Mouse (Mus musculus) Patski (cell line): ENCODE measurements around the gene Fgf10. TPM values are rescaled to one million over a fixed set of nuclear protein-coding genes. Genes with fewer than 3 reads are reported as not detected.

Experiments used
- ATAC-seq: fragments of 100-300 bp; one replicate; pipeline ENCODE4 v1.8.0; 2021
- CTCF ChIA-PET: fragments of 350-600 bp; sonication (Branson Sonifier 250); formaldehyde crosslinking; loops from one replicate; lab custom pipeline; 2022; ENCODE audit warnings: inconsistent platforms; lab: Charles Lee
- POLR2A ChIA-PET: fragments of 350-600 bp; sonication (Branson Sonifier 250); formaldehyde crosslinking; loops from one replicate; lab custom pipeline; 2022; ENCODE audit warnings: antibody characterized with exemption, inconsistent platforms; lab: Charles Lee
- DNase-seq: peaks from one replicate; pipeline ENCODE4 v3.0.0-alpha.2; 2011; ENCODE audit warnings: low read depth, low spot score
- H3K27me3 ChIP-seq: fragments of 371-371 bp; one replicate; pipeline ENCODE4 v1.5.1; 2021
- CTCF ChIP-seq: fragments of 100-300 bp; IDR thresholded peaks from one replicate; pipeline ENCODE4 v1.5.1; 2021
- in situ Hi-C: fragments of 300-500 bp; cut with MboI; formaldehyde crosslinking; loops from 3 replicates; pipeline ENCODE4 v1.11.1; 2018; ENCODE audit warnings: low pct_unique_long_range_greater_than_20kb, mixed read lengths
- polyA plus RNA-seq: library from polyadenylated mRNA; unstranded; gene quantifications from one replicate; pipeline ENCODE4 v1.2.3, GENCODE M21; 2021

Fgf10 gene
- polyA plus RNA-seq, 1 experiment from 2014 or later: 1.9 TPM

DNA sequence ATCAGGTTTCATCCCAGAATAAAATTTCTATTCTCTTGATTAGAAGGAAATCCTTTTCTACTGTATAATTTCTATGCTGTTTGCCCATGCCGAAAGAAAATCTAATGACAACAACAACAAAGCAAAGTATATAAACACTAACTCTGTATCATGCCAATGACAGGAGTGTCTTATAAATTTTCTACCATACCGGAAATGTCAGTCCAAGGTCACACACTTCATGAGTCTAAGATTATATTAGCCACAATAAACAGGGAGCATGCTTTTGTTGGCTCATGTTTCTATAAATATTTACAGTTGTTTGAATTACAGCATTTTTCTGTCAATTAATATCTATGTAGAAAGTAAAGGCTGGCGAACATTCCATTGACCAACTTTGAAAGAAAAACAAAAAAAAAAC is 9.6 kb downstream of the Fgf10 start:
- H3K27me3 ChIP-seq: no peaks in the 10 kb centered on the region
- DNase-seq (no peak), ATAC-seq (no peak)
- CTCF ChIA-PET: no interaction called here
- POLR2A ChIA-PET: no interaction called here
- no peak for TF ChIP-seq CTCF
- in situ Hi-C loops: no loop called here

DNA sequence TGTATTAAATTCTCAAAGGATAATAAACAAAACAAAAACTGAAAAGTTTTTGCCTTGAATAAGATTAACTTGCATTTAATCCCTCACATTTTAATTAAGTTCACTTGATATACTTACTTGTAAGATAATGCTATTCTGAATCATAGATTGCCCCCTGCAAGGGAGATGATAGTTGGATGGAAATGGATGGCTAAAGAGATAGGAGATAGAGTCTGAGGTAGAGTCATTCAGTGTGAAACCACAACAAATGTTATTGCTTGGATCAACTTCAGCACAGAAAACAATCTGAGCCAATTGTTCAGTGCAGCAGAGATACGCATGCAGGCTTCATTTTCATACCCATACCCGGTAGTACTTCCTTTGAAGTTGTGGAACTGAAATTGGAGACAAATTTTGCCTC is 23.5 kb downstream of the Fgf10 start:
- TF ChIP-seq CTCF: no peak
- ChIA-PET CTCF (no interaction called here), POLR2A (no interaction called here)
- ATAC-seq (no peak), DNase-seq (no peak)
- in situ Hi-C loops: no loop called here
- no peaks in the 10 kb centered on the region for H3K27me3 ChIP-seq

DNA sequence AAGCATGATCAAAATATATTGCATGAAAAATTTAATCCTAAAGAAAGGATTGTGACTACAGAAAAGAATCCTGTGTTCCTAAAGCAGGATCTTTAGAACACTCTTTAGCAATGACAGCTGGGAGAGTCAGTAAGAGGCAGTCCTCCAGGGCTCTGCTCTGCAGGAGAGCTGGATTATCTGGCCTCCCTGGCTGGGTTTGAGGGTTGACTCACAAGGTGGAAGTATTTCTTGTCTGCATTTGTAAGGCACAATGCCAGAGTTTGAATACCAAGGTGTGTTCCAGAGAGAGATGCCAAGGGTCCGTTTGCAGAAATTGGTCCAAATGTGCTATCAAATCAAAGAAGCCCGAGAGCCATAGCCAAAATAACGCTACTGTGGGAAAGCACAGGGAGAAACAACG is 25.5 kb downstream of the Fgf10 start:
- ATAC-seq (no peak), DNase-seq (no peak)
- TF ChIP-seq CTCF: no peak
- in situ Hi-C loops: no loop called here
- ChIA-PET CTCF (interaction anchor here (1.2 kb wide), 1 partner anchor 10 kb away, joined by 3 read pairs; no protein-coding TSS in a partner anchor), POLR2A (no interaction called here)
- no peaks in the 10 kb centered on the region for H3K27me3 ChIP-seq

DNA sequence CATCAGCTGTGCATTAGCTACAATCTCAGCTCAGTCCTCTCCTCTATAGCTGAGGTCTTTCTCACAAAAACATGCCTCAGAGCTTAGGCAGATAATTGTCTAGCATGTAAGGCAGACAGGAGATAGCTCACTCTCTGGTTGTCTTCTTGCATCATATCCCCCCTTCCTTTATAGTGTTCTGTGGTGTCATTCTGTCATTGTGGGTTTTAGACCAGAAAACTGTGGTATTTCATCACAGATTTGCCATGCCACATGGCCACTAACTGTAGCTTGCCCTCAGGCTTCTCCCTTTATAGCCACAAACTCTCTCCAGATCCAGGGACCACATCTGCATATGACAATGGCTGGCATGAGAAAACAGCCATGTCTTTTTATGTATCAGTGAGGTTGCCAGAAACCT is 34.1 kb downstream of the Fgf10 start:
- CTCF ChIA-PET: no interaction called here
- DNase-seq (no peak), ATAC-seq (peak; percentile 35)
- in situ Hi-C loops: no loop called here
- no peaks in the 10 kb centered on the region for H3K27me3 ChIP-seq
- no peak for TF ChIP-seq CTCF
- POLR2A ChIA-PET: no interaction called here

DNA sequence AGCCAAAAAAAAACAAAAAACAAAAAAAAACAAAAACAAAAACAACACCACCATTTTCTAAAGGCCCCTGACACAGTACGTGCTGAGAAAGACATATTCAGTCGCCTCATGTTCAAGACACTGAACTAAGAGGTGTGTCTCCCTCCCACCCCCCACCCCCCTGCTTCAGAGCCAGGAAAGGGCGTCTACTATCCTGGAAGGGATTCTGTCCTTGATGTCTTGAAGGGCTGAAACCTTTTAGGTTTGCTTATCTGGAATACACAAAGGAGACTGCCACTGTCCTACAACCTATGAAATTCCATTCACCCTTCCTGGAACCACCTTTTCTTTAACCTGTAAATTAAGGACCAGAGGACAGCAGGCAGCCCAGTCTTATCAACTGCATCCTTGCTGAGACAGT is 36.1 kb downstream of the Fgf10 start:
- no peak for ATAC-seq
- no peak for DNase-seq
- POLR2A ChIA-PET: no interaction called here
- H3K27me3 ChIP-seq: no peaks in the 10 kb centered on the region
- in situ Hi-C loops: no loop called here
- no peak for TF ChIP-seq CTCF
- CTCF ChIA-PET: no interaction called here

DNA sequence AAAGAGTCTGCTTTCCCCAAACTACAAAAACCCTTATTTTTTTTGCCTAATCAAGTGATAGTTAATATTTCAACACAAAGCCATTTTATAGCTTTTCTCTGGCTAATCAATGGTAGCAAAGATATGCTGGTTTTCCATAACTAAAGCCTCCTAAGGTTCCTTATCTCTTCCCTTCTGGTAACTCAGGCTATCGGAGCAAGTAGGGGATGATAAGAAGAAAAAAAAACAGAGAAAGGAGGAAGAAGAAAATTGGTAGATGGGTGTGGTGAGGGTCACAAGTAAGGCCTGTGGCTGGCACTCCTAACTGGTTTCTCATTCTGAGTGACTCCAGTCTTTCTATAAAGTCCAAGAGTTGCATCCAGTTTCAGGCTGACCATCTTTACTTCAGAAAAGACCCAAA is 40.3 kb downstream of the Fgf10 start:
- DNase-seq (no peak), ATAC-seq (no peak)
- in situ Hi-C loops: no loop called here
- POLR2A ChIA-PET: no interaction called here
- CTCF ChIA-PET: no interaction called here
- no peaks in the 10 kb centered on the region for H3K27me3 ChIP-seq
- TF ChIP-seq CTCF: no peak

DNA sequence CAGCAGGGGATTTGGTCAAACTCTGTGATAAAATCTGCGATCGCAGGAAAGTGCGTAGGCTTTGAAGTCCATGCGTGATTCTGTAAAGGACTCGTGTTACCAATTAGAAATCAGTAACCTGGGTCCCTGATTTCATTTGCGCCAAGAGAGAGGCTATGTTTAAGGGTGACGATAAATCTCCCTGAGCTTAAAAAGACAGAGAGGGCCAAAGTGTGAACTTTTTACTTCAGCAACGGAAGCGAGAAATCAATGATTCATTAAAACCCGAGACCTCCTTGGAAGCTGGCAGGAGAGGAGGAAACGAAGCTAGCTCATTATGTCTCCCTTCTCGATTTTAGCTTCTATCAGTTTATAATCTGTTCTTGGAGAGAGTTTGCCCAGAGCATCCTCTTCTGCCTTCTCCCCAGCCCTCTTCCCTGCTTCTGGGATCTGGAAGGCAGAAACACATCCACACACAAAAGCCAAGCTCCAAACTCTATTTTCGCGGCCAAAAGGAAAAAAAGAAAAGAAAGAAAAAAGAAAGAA is 44.1 kb downstream of the Fgf10 start:
- POLR2A ChIA-PET: interaction anchor here (0.7 kb wide), 1 partner anchor 399 kb away, joined by 10 read pairs; no protein-coding TSS in a partner anchor
- in situ Hi-C loops: no loop called here
- DNase-seq (no peak), ATAC-seq (no peak)
- H3K27me3 ChIP-seq: no peaks in the 10 kb centered on the region
- no peak for TF ChIP-seq CTCF
- CTCF ChIA-PET: no interaction called here

DNA sequence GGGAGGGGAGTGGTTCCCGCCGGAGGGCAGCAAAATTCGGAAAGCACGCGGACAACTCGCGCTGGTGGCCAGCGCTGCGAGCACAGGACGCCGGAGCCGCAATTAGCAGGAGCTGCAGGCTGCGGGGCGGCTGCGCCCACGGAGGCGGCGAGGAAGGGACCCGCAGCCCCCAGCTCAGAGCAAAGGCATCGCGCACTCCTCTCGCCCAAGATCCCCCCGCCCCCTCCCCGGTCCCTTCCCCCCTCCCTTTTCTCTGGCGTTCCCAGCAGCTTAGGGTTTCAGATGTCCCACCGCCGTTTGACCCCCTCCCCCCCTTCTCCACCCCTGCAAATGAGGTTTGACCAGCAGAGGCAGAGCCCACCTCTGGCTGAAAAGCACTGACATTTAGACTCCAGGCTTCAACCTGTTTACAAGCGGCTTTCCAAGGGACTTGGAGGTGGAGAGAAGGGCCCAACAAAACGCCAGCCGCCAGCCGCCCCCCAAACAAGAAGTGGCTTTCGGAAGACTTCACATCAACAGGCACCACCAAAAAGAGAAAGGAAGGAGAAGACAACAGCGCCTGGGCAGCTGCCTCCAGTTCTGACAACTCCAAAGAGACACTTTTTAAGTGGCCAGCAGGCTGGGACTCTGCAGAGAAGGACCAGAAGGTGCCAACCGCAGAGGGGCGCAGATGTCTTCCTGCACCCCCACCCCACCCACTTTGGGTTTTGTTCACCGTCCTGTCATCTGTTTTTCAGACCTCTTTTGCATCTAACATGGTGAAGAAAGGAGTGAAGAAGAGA is 44.9 kb downstream of the Fgf10 start:
- peak; percentile 5 for TF ChIP-seq CTCF
- CTCF ChIA-PET: interaction anchor here (1.1 to 1.6 kb wide), 2 partner anchors 12 to 14 kb away, joined by 3 to 4 read pairs; no protein-coding TSS in a partner anchor
- peak; percentile 57 for ATAC-seq

DNA sequence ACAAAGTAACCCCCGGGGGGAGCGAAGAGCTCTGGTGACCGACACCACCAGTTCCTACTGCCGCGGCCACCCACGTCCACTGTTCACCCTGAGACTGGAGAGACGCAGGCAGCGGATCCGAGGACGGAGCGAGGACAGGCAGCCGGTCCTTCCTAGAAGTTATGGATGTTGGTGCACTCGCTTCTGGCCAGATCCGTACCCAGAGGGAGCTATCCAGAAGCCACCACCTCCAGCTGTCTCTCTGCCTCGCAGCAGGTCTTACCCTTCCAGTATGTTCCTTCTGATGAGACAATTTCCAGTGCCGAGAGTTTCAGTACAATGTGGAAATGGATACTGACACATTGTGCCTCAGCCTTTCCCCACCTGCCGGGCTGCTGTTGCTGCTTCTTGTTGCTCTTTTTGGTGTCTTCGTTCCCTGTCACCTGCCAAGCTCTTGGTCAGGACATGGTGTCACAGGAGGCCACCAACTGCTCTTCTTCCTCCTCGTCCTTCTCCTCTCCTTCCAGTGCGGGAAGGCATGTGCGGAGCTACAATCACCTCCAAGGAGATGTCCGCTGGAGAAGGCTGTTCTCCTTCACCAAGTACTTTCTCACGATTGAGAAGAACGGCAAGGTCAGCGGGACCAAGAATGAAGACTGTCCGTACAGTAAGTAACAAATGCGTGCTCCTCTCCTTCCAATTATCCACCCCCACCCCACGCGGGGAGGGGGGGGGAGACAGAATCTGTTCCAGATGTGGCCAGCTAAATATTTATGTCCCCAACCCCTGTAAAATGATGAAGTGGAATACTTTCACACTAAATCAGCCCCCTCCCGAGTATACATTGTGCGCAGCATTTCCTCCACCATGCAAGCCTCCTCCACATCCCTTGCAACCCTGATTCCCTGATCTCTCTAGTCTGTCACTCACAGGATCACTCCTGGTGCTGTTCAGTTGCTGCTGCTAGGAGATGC is 45.8 kb downstream of the Fgf10 start:
- no peak for DNase-seq
- no peak for ATAC-seq
- no peaks in the 10 kb centered on the region for H3K27me3 ChIP-seq
- no peak for TF ChIP-seq CTCF
- ChIA-PET CTCF (interaction anchor here (1.1 to 1.6 kb wide), 2 partner anchors 11 to 15 kb away, joined by 3 to 4 read pairs; no protein-coding TSS in a partner anchor), POLR2A (no interaction called here)
- in situ Hi-C loops: no loop called here

More for the DNA sequence above, 44.9 kb downstream of the Fgf10 start:
- DNase-seq: no peak
- no peaks in the 10 kb centered on the region for H3K27me3 ChIP-seq
- in situ Hi-C loops: no loop called here
- POLR2A ChIA-PET: interaction anchor here (0.7 kb wide), 1 partner anchor 399 kb away, joined by 10 read pairs; no protein-coding TSS in a partner anchor

DNA sequence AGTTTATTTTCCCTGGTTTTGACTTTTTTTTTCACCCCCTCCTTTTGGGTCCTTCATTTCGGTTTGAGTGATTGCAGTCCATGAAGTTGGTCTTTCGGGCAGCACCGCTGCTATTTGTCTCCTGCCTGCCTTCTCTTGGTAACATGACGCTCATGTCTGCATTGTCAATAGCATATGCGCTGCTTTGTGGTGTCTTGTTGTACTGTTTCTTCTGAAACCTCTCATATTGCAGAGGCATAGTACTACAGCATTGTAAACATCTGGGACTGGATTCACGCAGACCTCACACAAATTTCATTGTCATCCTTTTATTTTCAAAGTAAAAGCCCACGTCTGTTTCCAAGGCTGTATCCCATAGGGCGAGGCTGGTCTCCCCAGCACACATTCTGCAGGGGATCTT is 46.7 kb downstream of the Fgf10 start:
- TF ChIP-seq CTCF: no peak
- DNase-seq: no peak

More for the DNA sequence above, 46.7 kb downstream of the Fgf10 start:
- in situ Hi-C loops: no loop called here
- CTCF ChIA-PET: interaction anchor here (1.6 kb wide), 1 partner anchor 16 kb away, joined by 4 read pairs; no protein-coding TSS in a partner anchor
- no peak for ATAC-seq
- POLR2A ChIA-PET: no interaction called here
- no peaks in the 10 kb centered on the region for H3K27me3 ChIP-seq
